Mouse (Mus musculus): ENCODE measurements around the gene Krt80. TPM values are rescaled to one million over a fixed set of nuclear protein-coding genes. Genes with fewer than 3 reads are reported as not detected.

The Krt80 gene
- total RNA-seq, 2 experiments from 2014 or later = 2.9 to 3.9 TPM

DNA sequence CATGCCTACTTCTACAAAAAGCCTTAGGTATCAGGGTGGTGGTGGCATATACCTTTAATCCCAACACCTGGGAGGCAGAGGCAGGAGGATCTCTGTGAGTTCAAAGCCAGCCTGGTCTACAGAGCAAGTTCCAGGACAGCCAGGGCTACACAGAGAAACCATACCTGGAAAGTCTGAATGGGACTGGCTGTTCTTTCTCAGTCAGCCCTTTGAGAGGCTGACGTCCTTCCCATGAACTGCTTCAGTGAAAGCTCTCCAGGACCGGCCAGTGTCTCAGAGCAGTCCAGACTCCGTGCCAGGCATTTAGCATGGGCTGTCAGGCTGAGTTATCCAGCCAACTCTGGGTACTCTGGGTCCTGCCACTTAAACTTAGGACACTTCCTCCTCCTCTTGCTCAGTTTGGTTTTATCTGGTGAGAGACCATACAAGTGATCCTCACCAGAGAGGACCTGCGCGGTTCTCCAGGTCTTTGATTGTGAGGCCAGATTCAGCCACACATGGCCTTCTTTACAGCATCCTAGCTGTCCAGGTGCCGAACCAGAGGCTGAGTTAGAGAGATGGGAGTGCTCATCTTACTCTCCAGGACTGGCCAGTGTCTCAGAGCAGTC is 49.8 kb downstream of the Krt80 start:
- intact Hi-C loops (cut with DNase I) = no loop called here
- DNase-seq (ENCODE audit: extremely low spot score in 1 of 2, low spot score in 2 of 2) = no peak
- H3K27ac ChIP-seq = no peak overlapping the region
- no peak overlapping the region for H3K4me3 ChIP-seq
- no peak for TF ChIP-seq CTCF (IDR thresholded peaks at IDR 0.05)

DNA sequence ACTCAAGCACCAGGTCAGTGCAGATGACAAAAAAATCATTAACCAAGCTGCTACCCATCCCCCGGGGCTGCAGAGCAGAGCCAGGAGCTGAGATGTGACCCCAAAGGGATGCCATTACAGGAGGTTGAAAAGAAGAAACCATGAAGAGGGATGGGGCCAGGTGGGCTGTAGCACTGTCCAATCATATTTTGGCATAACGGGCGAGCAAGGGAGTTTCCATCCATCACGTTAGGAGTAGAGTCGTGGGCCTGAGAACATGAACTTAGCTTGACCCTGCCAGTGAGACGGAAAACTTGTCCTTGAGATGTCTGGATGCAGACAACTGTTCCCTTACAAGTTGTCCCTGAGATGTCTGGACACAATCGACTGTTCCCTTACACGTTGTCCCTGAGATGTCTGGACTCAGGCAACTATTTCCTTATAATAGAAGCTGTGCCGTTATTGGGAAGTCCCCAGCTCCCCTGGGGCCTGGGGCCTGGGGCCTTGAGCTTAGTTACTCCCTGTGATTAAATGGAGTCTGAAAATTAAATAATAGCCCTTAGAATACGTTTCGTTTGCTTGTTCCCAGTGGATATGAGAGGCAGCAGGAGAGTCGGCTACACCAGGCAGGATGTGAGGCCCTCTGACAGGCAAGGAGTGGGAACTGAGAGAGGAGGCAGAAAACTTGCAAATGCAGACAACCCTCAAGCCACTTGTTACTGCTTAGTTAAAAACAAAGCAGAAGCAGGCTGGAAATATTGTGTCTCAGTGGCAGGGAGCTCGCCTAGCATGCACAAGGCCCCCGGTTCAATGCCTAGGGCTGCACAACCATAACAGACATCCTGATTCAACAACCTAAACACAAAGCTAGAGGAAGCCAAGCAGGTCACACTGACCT is 50.8 kb downstream of the Krt80 start:
- H3K27ac ChIP-seq = no peak overlapping the region
- no peak overlapping the region for H3K4me3 ChIP-seq
- no peak for TF ChIP-seq CTCF (IDR thresholded peaks at IDR 0.05)
- intact Hi-C loops (cut with DNase I) = loop anchor here (5.0 kb wide), 1 partner anchor 97 kb away; the partner anchor contains the start of gene Grasp
- DNase-seq (ENCODE audit: extremely low spot score in 1 of 2, low spot score in 2 of 2) = no peak

DNA sequence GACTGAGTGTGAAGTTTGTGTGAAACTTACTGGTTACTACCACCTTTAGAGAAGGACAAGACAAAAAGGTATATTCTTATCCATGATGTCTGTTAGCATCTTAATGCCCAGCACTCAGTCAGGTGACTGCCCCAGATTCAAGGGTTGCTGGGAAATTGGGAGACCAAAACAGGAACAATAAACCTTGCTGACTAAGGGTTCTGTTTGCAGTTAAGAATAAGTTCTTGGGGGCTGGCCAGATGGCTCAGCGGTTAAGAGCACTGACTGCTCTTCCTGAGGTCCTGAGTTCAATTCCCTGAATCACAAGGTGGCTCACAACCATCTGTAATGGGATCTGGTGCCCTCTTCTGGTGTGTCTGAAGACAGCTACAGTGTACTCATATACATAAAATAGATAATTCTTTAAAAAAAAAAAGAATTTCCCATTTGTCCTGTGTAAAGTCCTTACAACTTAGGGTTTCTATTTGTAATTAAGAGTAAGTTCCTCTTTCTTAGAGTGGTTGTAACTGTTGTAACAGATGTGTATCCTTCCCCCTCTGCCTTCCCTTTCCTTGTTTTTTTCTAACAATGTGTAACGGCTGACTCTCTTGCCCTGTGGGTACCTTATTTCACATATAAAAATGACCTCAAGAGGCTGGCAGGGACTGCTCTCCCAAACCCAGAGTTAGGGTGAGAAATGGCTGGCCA is 52.0 kb downstream of the Krt80 start:
- TF ChIP-seq CTCF (IDR thresholded peaks at IDR 0.05) = peak; percentile 32
- Histone ChIP-seq H3K27ac (no peak overlapping the region), H3K4me3 (no peak overlapping the region)
- intact Hi-C loops (cut with DNase I) = loop anchor here (5.0 kb wide), 1 partner anchor 96 kb away; the partner anchor contains the start of gene Grasp
- DNase-seq (ENCODE audit: extremely low spot score in 1 of 2, low spot score in 2 of 2) = no peak

DNA sequence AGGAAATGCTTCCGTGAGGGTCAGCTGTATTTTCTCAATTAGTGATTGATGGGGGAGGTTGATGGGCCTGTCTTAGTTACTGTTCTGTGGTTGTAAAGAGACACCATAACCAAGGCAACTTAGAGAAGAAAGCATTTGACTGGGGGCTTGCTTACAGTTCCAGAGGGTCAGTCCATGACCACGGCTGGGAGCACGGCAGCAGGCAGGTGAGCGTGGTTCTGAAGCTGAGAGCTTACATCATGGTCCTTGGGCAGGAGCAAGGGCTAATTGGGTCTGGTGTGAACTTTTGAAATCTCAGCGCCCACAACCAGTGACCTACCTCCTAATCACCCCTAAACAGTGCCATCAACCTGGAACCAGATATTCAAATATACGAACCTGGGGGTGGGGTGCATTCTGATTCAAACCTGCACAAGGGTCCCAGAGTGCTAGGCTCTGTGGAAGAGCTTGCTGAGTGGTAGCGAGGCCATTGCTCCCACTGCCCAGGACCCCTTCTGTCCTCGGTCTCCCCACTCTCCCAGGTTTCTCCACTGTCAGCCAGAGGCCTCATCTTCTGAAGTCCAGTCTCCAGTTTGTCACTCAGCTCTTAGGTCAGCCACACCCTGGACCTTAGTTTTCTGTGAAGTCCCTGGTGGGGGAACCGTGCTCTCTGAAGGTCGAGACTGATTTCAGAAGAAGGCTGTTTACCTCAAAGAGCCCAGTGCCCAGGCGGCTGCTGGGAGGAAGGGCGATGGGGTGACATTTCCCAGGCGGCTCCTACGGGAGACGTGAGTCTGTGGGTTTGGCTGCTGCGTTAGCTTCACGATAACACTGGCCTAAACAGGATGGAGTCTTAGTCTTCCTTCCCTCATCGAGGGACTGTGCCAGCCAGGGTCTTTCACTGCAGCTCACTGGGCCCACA is 52.8 kb downstream of the Krt80 start:
- Histone ChIP-seq H3K4me3 (no peak overlapping the region), H3K27ac (no peak overlapping the region; the same call in 1 of the 2 replicates)
- no peak for DNase-seq (ENCODE audit: extremely low spot score in 1 of 2, low spot score in 2 of 2)
- no peak for TF ChIP-seq CTCF (IDR thresholded peaks at IDR 0.05)
- intact Hi-C loops (cut with DNase I) = loop anchor here (5.0 kb wide), 1 partner anchor 95 kb away; the partner anchor contains the start of gene Grasp

DNA sequence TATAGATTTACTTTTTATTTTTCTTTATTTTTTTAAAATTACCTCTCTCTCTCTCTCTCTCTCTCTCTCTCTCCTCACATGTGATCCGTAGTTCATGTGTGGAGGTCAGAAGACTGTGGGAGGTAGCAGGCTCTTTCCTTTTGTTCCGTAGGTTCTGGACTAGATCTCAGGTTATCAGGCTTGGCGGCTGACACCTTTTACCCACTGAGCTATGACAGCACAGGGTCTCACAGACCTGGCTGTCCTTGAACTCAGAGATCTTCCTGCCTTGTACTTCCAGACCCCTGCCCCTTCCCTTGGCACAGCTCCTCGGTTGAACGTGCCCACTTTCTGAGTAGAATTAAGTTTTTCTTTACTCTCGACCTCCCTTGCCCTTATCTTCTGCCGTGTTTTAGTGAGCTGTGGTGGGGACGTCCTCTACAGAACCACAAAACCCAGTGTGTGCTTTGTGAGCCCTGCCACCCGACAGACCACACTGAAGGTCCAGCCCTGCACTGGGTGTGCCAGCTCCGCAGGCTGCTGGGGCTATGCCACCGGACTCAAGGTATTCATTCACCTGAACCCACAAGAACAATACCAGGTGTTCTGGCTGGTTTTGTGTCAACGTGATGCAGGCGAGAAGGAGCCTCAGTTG is 53.6 kb downstream of the Krt80 start:
- peak overlapping the region; percentile 51 for H3K4me3 ChIP-seq

DNA sequence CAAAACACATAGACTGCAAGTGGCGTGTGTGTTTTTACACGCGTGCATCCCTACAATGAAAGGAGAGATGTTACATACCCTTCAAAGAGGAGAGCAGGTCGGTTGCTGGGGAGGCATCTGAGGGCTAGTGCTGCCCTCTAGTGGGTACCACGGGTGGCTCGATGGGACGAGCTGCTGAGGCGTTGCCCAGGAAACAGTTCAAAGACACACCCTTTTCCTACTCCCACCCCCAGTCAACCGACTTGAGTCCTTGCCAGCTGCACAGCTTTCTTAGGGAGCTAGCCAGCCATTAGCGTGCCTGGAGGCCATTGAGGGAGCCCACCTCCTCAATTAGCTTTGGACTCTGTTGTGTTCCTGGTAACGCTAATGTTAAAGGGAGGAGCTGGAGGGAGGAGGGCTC is 54.1 kb downstream of the Krt80 start:
- peak; percentile 97 for TF ChIP-seq CTCF (IDR thresholded peaks at IDR 0.05)
- intact Hi-C loops (cut with DNase I) = loop anchor here (1.0 to 5.0 kb wide), 2 partner anchors 76 to 94 kb away; partner anchors contain the start of gene Grasp
- DNase-seq (ENCODE audit: extremely low spot score in 1 of 2, low spot score in 2 of 2) = peak; percentile 89 to 91

More for the DNA sequence above, 53.6 kb downstream of the Krt80 start:
- DNase-seq (ENCODE audit: extremely low spot score in 1 of 2, low spot score in 2 of 2) = no peak
- H3K27ac ChIP-seq = peak overlapping the region; percentile 29
- intact Hi-C loops (cut with DNase I) = loop anchor here (5.0 kb wide), 1 partner anchor 94 kb away; the partner anchor contains the start of gene Grasp
- TF ChIP-seq CTCF (IDR thresholded peaks at IDR 0.05) = no peak

DNA sequence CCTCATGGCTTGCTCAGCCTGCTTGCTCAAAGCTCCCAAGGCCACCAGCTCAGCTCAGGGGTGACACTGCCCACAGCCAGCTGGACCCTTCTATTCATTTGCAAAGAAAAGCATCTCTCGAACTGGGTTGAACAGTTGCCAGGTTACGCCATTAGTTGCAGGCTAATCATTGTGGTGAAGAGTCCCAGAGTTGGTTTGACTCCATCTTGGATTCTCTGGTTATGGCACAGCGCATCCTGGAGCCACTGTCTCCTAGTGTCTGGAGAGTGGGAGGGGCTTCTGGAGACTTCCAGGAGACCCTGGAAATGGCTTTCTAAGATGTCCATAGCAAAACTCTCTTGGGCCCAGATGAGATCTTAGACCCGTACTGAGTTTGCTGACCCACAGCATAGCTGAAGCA is 54.6 kb downstream of the Krt80 start:
- intact Hi-C loops (cut with DNase I) = loop anchor here (1.0 to 5.0 kb wide), 2 partner anchors 75 to 93 kb away; partner anchors contain the start of gene Grasp
- Histone ChIP-seq H3K27ac (peak overlapping the region; percentile 29), H3K4me3 (no peak overlapping the region)
- no peak for DNase-seq (ENCODE audit: extremely low spot score in 1 of 2, low spot score in 2 of 2)
- no peak for TF ChIP-seq CTCF (IDR thresholded peaks at IDR 0.05)

More for the DNA sequence above, 54.1 kb downstream of the Krt80 start:
- H3K4me3 ChIP-seq = peak overlapping the region; percentile 51
- peak overlapping the region; percentile 29 for H3K27ac ChIP-seq

DNA sequence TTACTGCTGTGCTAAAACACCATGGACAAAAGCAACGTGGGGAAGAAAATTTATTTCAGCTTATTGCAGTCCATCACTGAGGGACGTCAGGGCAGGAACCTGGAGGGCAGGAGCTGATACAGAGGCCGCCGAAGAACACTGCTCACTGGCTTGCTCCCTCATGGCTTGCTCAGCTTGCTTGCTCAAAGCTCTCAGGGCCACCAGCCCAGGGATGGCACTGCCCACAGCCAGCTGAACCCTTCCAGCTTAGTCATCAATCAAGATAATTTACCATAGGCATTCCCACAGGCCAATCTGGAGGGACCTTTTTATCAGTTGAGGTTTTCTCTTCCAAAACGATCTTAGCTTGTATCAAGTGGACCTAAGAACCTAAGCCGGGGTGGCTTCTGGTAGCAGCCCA is 58.0 kb downstream of the Krt80 start:
- DNase-seq (ENCODE audit: extremely low spot score in 1 of 2, low spot score in 2 of 2) = no peak
- intact Hi-C loops (cut with DNase I) = no loop called here
- no peak for TF ChIP-seq CTCF (IDR thresholded peaks at IDR 0.05)
- Histone ChIP-seq H3K27ac (peak overlapping the region; percentile 85; the same call in 1 of the 2 replicates), H3K4me3 (no peak overlapping the region)

DNA sequence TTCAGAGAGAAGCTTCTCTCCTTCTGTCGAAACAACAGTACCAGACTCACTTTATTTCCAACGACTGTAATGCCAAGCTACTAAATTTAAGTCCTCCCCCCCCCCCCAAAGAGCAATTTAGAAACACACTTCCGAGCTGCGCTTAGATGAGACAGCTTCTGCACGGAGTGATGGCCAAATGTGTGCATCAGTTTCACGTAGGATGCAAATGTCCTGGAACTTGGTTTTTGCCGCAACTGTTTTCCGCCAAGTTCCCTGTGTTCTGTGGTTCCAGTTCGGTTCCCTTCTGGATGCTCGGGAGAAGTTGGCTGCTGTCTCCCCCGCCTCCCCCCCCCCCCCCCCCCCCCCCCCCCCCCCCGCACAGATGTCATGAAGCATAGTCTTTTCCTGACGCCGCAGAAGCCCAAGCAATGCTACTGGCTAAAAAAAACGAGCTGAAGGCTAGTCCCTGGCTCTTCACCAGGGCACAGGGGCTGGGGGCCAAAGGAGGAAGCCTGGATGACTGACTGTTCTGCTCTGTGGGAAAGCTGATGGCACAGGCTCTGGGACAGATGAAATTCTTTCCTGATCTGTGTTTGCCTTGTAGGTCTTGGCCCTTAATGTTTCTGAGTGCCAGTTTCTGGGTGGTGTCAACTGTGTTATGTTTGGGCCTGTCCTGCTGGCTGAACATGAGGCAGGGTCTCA is 58.7 kb downstream of the Krt80 start:
- intact Hi-C loops (cut with DNase I) = no loop called here
- peak overlapping the region; percentile 85; the same call in 1 of the 2 replicates for H3K27ac ChIP-seq
- H3K4me3 ChIP-seq = no peak overlapping the region
- no peak for TF ChIP-seq CTCF (IDR thresholded peaks at IDR 0.05)
- no peak for DNase-seq (ENCODE audit: extremely low spot score in 1 of 2, low spot score in 2 of 2)

DNA sequence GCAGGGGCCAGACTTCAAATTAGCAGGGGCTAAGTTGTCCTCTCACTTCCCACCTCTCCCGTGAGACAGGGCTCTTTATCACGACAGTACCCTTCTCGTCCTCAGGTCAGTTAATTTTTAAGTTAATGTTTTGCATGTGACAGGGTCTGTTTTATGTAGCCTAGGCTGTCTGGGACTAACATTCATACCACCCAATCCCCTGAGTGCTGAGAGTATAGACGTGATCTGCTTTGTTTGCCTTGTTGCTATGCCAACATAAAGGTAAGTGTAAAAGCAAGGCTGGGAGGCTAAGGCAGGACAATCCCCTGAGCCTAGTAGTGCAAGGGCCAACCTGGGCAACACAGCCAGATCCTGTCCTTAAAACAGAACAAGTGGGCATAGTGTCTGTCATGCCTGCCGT is 60.5 kb downstream of the Krt80 start:
- no peak for TF ChIP-seq CTCF (IDR thresholded peaks at IDR 0.05)
- no peak for DNase-seq (ENCODE audit: extremely low spot score in 1 of 2, low spot score in 2 of 2)
- H3K4me3 ChIP-seq = no peak overlapping the region
- H3K27ac ChIP-seq = no peak overlapping the region; the same call in 1 of the 2 replicates
- intact Hi-C loops (cut with DNase I) = no loop called here

Measured in left cerebral cortex, adult 2 months (tissue).